In the genomic region with DNA sequence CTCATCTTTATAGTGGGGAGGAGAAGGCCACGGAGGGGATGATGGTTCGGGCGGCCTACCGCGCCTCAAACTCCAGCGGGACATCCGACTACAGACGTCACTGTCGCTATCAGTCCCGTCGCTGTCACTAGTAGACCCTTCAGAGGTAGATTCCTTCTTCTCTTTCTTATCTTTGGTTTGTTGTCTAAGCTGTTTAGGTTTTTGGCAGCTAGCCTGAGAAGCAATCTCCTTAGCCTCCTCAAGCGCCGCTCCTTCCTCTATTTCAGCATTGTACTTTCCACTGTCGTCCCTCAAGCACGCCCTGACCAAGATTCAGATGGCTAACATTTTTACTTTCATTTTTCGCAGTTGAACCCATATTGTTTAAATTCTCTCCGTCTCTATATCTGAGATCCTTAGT, we compare ENCODE assay signal across 17 mouse cellular contexts.
DNase-seq lines count a peak whose midpoint lies in the region; ATAC-seq and TF ChIP-seq lines count a peak whose summit lies in the region.
"Had no signal": no experiment of that assay in that cellular context is flagged by ENCODE, and none has a peak within 500 bp of the region (broad histone marks: within the 10 kb centered on the region; RNA-seq: fewer than 3 reads in every experiment).

No protein-coding gene starts in this region.

- 64% methylated on average over 17 of the region's 17 CpGs for WGBS in lung, embryonic 14.5 days
- WGBS in lung, adult 2 months = 77% methylated on average over 17 of the region's 17 CpGs
- 92% methylated on average over 17 of the region's 17 CpGs for WGBS in stomach, postnatal 0 days
- 96% methylated on average over 17 of the region's 17 CpGs for WGBS in neural tube, embryonic 15.5 days

- no peaks in the 10 kb centered on the region for H3K4me1 ChIP-seq in lung, embryonic 14.5 days (ENCODE audit: insufficient read depth)
- H3K4me1 ChIP-seq in lung, adult 2 months (ENCODE audit: control insufficient read depth, insufficient read depth, low read length) = no peaks in the 10 kb centered on the region
- H3K4me1 ChIP-seq in stomach, postnatal 0 days (replicated peaks; ENCODE audit: control insufficient read depth, insufficient read depth) = no peaks in the 10 kb centered on the region
- H3K4me1 ChIP-seq in neural tube, embryonic 15.5 days = 0 out of 2 replicates have a peak, but pooled peaks cover 3% of the 10 kb centered on the region
- H3K4me1 ChIP-seq: embryonic facial prominence, embryonic 12.5 days; forebrain, embryonic 13.5 days; forebrain, embryonic 15.5 days had no signal

- TF ChIP-seq CTCF in lung, embryonic 14.5 days (IDR thresholded peaks at IDR 0.05; ENCODE audit: low read depth) = no peak
- no peak for TF ChIP-seq CTCF in lung, adult 2 months (IDR thresholded peaks at IDR 0.05; ENCODE audit: insufficient read depth, low read length)
- no peak for TF ChIP-seq CTCF in stomach, postnatal 0 days (IDR thresholded peaks at IDR 0.05; ENCODE audit: low read depth)

- no peaks in the 10 kb centered on the region for H3K9me3 ChIP-seq in lung, embryonic 14.5 days (ENCODE audit: low read depth, low read length)
- H3K9me3 ChIP-seq in stomach, postnatal 0 days (ENCODE audit: control insufficient read depth, low read length) = no peaks in the 10 kb centered on the region
- H3K9me3 ChIP-seq in neural tube, embryonic 15.5 days (replicated peaks) = no peaks in the 10 kb centered on the region
- H3K9me3 ChIP-seq: embryonic facial prominence, embryonic 10.5 days; embryonic facial prominence, embryonic 12.5 days; forebrain, embryonic 13.5 days; forebrain, embryonic 15.5 days had no signal

- no peak overlapping the region for H3K9ac ChIP-seq in lung, embryonic 14.5 days
- no peak overlapping the region for H3K9ac ChIP-seq in stomach, postnatal 0 days (ENCODE audit: low read length)
- no peak overlapping the region for H3K9ac ChIP-seq in neural tube, embryonic 15.5 days (replicated peaks)
- H3K9ac ChIP-seq: embryonic facial prominence, embryonic 12.5 days; forebrain, embryonic 13.5 days; forebrain, embryonic 15.5 days had no signal

- TF ChIP-seq POLR2A in lung, adult 2 months (IDR thresholded peaks at IDR 0.05; ENCODE audit: borderline replicate concordance, extremely low read depth, low read depth, low read length) = no peak

- DNase-seq in lung, embryonic 14.5 days = peak; percentile 56
- DNase-seq in lung, adult 2 months = no peak
- peak; percentile 74 for DNase-seq in MEL-GATA-1-ER (ENCODE audit: extremely low read depth, low read depth)
- no peak for DNase-seq in stomach, postnatal 0 days (ENCODE audit: low spot score)
- DNase-seq: adrenal gland, adult 2 months; adrenal gland, postnatal 10 days; adrenal gland, postnatal 25 days; cerebellum, adult 11-12 months; cerebellum, adult 2 months; cerebellum, adult 9-10 months; cerebellum, postnatal 10 days; cerebellum, postnatal 25 days had no signal

- H3K4me2 ChIP-seq in lung, embryonic 14.5 days = no peak overlapping the region
- H3K4me2 ChIP-seq in stomach, postnatal 0 days (replicated peaks; ENCODE audit: low read depth) = no peak overlapping the region
- no peak overlapping the region for H3K4me2 ChIP-seq in neural tube, embryonic 15.5 days
- H3K4me2 ChIP-seq: embryonic facial prominence, embryonic 12.5 days; forebrain, embryonic 13.5 days; forebrain, embryonic 15.5 days had no signal

- no peak for ATAC-seq in lung, embryonic 14.5 days (ENCODE audit: insufficient read depth)
- no peak for ATAC-seq in stomach, postnatal 0 days (ENCODE audit: low FRiP score, low TSS enrichment)
- ATAC-seq in neural tube, embryonic 15.5 days (ENCODE audit: low FRiP score) = no peak
- ATAC-seq: forebrain, embryonic 13.5 days; forebrain, embryonic 15.5 days had no signal

- H3K36me3 ChIP-seq in lung, embryonic 14.5 days (ENCODE audit: insufficient read depth) = no peaks in the 10 kb centered on the region
- H3K36me3 ChIP-seq in stomach, postnatal 0 days (ENCODE audit: control insufficient read depth, insufficient read depth, low read length) = no peaks in the 10 kb centered on the region
- no peaks in the 10 kb centered on the region for H3K36me3 ChIP-seq in neural tube, embryonic 15.5 days
- H3K36me3 ChIP-seq: embryonic facial prominence, embryonic 10.5 days; embryonic facial prominence, embryonic 12.5 days; forebrain, embryonic 15.5 days had no signal

- no peak for TF ChIP-seq EP300 in stomach, postnatal 0 days (optimal IDR thresholded peaks at IDR 0.05)

- H3K27me3 ChIP-seq in lung, embryonic 14.5 days (ENCODE audit: insufficient read depth, low read length) = no peaks in the 10 kb centered on the region
- H3K27me3 ChIP-seq in stomach, postnatal 0 days (ENCODE audit: control insufficient read depth, insufficient read depth, low read length) = no peaks in the 10 kb centered on the region
- H3K27me3 ChIP-seq in neural tube, embryonic 15.5 days (replicated peaks) = no peaks in the 10 kb centered on the region
- H3K27me3 ChIP-seq: embryonic facial prominence, embryonic 12.5 days; forebrain, embryonic 13.5 days; forebrain, embryonic 15.5 days had no signal

- no peak overlapping the region for H3K27ac ChIP-seq in lung, embryonic 14.5 days (ENCODE audit: low read depth)
- H3K27ac ChIP-seq in stomach, postnatal 0 days (replicated peaks) = no peak overlapping the region
- H3K27ac ChIP-seq in neural tube, embryonic 15.5 days (replicated peaks) = no peak overlapping the region
- H3K27ac ChIP-seq: embryonic facial prominence, embryonic 10.5 days; embryonic facial prominence, embryonic 12.5 days; forebrain, embryonic 13.5 days; forebrain, embryonic 15.5 days had no signal

- no peak overlapping the region for H3K4me3 ChIP-seq in lung, embryonic 14.5 days (ENCODE audit: low read depth, low read length)
- no peak overlapping the region for H3K4me3 ChIP-seq in lung, adult 2 months (replicated peaks; ENCODE audit: extremely low read depth, low read depth, low read length)
- H3K4me3 ChIP-seq in stomach, postnatal 0 days (ENCODE audit: low read depth, low read length) = no peak overlapping the region
- H3K4me3 ChIP-seq in neural tube, embryonic 15.5 days (replicated peaks) = no peak overlapping the region
- H3K4me3 ChIP-seq: embryonic facial prominence, embryonic 10.5 days; embryonic facial prominence, embryonic 12.5 days; forebrain, embryonic 13.5 days; forebrain, embryonic 15.5 days had no signal

Comparison
In these comparisons a context has a peak if more than half of its experiments do, and no peak if none do; other contexts are left out.
1. DNase-seq: peak in lung, embryonic 14.5 days (single experiment) and MEL-GATA-1-ER (single experiment); none in lung, adult 2 months (single experiment) and stomach, postnatal 0 days (single experiment).